Mouse (Mus musculus) neural tube, embryonic 14.5 days (tissue): ENCODE measurements around the gene Slc16a13. TPM values are rescaled to one million over a fixed set of nuclear protein-coding genes. Genes with fewer than 3 reads are reported as not detected.

Experiments used
- ATAC-seq: fragments of 200-750 bp; cut with Nextera tagmentation; 2 replicates; pipeline ENCODE4 v1.8.0; 2017; ENCODE audit warnings: low read depth, mild to moderate bottlenecking, moderate TSS enrichment, moderate library complexity
- H3K27ac ChIP-seq: fragments of 300-500 bp; sonication (generic); 2 replicates; pipeline ENCODE4 v1.5.1; 2014; ENCODE audit warnings: low read depth, mild to moderate bottlenecking, control low read depth, low read length, moderate library complexity, mixed read lengths
- H3K27me3 ChIP-seq: fragments of 300-500 bp; sonication (generic); 2 replicates; pipeline ENCODE4 v1.6.1; 2014; ENCODE audit warnings: low read length; ENCODE audit not compliant: control insufficient read depth, insufficient read depth
- H3K36me3 ChIP-seq: fragments of 300-500 bp; sonication (generic); 2 replicates; pipeline ENCODE4 v1.6.1; 2014; ENCODE audit warnings: low read length, mixed read lengths; ENCODE audit not compliant: control insufficient read depth, insufficient read depth
- H3K4me1 ChIP-seq: fragments of 300-500 bp; sonication (generic); 2 replicates; pipeline ENCODE4 v1.6.1; 2014; ENCODE audit warnings: low read length; ENCODE audit not compliant: control insufficient read depth, insufficient read depth
- H3K4me2 ChIP-seq: fragments of 300-500 bp; sonication (generic); 2 replicates; pipeline ENCODE4 v1.6.1; 2014; ENCODE audit warnings: mild to moderate bottlenecking, low read depth, low read length, control low read depth
- H3K4me3 ChIP-seq: fragments of 300-500 bp; sonication (generic); 2 replicates; pipeline ENCODE4 v1.5.1; 2014; ENCODE audit warnings: low read depth, low read length, control low read depth, mixed read lengths
- H3K9ac ChIP-seq: fragments of 300-500 bp; sonication (generic); replicated peaks from 2 replicates; pipeline ENCODE4 v1.6.1; 2014; ENCODE audit warnings: low read depth, mild to moderate bottlenecking, control low read depth, low read length, mixed read lengths
- H3K9me3 ChIP-seq: fragments of 300-500 bp; sonication (generic); 2 replicates; pipeline ENCODE4 v1.6.1; 2016; ENCODE audit warnings: low read length; ENCODE audit not compliant: control insufficient read depth
- WGBS: fragments of 180-500 bp; shearing (Covaris S2); extraction: QIAGEN DNeasy Blood & Tissue Kit; methylation state at CpG from one replicate; pipeline ENCODE4 v1.1.7; 2014; 5-methylcytosine and 5-hydroxymethylcytosine counted together
- polyA plus RNA-seq: library from polyadenylated mRNA; unstranded; fragments of >200 nt; fragmentation: Nextera tagmentation; extraction: Ambion mirVana; gene quantifications from 2 replicates; pipeline ENCODE4 v1.2.1, GENCODE M21; 2014

Gene Slc16a13
- polyA plus RNA-seq, 1 experiment from 2014 or later = 10.4 TPM

- H3K27me3 ChIP-seq = peaks cover 32% of the 10 kb centered on the region
- no peaks in the 10 kb centered on the region for H3K36me3 ChIP-seq
- no peak overlapping the region for H3K4me2 ChIP-seq
- WGBS = 98% methylated on average over 4 of the region's 4 CpGs
- H3K9me3 ChIP-seq = no peaks in the 10 kb centered on the region
- H3K27ac ChIP-seq = no peak overlapping the region
- no peak overlapping the region for H3K4me3 ChIP-seq
- peaks cover 35% of the 10 kb centered on the region for H3K4me1 ChIP-seq
- H3K9ac ChIP-seq = no peak overlapping the region
- no peak for ATAC-seq
Observed at GRCm38 (mm10) chr11:70218039-70218438, 2.8 kb downstream of the Slc16a13 start.

- peaks cover 34% of the 10 kb centered on the region for H3K27me3 ChIP-seq
- no peak for ATAC-seq
- H3K4me2 ChIP-seq = no peak overlapping the region
- H3K27ac ChIP-seq = no peak overlapping the region
- WGBS = 41% methylated on average over 3 of the region's 3 CpGs
- no peak overlapping the region for H3K9ac ChIP-seq
- no peaks in the 10 kb centered on the region for H3K9me3 ChIP-seq
- no peak overlapping the region for H3K4me3 ChIP-seq
- H3K36me3 ChIP-seq = no peaks in the 10 kb centered on the region
- peaks cover 29% of the 10 kb centered on the region for H3K4me1 ChIP-seq
Observed at GRCm38 (mm10) chr11:70216103-70216502, 4.8 kb downstream of the Slc16a13 start.

- WGBS = 11% methylated on average over 22 of the region's 22 CpGs
- H3K27me3 ChIP-seq = peaks cover 34% of the 10 kb centered on the region
Observed at GRCm38 (mm10) chr11:70215301-70215700, 5.6 kb downstream of the Slc16a13 start.

GRCm38 (mm10) chr11:70214856-70215209 lies 6.0 kb downstream of the Slc16a13 start:
- Histone ChIP-seq H3K9ac (no peak overlapping the region), H3K36me3 (no peaks in the 10 kb centered on the region), H3K9me3 (no peaks in the 10 kb centered on the region), H3K27ac (no peak overlapping the region), H3K27me3 (peaks cover 34% of the 10 kb centered on the region), H3K4me1 (peaks cover 26% of the 10 kb centered on the region), H3K4me2 (peak overlapping the region; percentile 63; the same call in 1 of the 2 replicates), H3K4me3 (peak overlapping the region; percentile 32; the same call in 1 of the 2 replicates)
- no peak for ATAC-seq
- WGBS = 4% methylated on average over 18 of the region's 18 CpGs

More at GRCm38 (mm10) chr11:70215301-70215700, 5.6 kb downstream of the Slc16a13 start:
- ATAC-seq = no peak
- Histone ChIP-seq H3K9ac (no peak overlapping the region), H3K4me1 (peaks cover 29% of the 10 kb centered on the region), H3K36me3 (no peaks in the 10 kb centered on the region), H3K27ac (no peak overlapping the region), H3K4me2 (no peak overlapping the region), H3K4me3 (no peak overlapping the region), H3K9me3 (no peaks in the 10 kb centered on the region)

GRCm38 (mm10) chr11:70214191-70214855 lies 6.5 kb downstream of the Slc16a13 start:
- Histone ChIP-seq H3K27me3 (peaks cover 34% of the 10 kb centered on the region), H3K27ac (no peak overlapping the region), H3K9ac (peak overlapping the region; percentile 41), H3K4me2 (peak overlapping the region; percentile 63), H3K4me3 (peak overlapping the region; percentile 32), H3K36me3 (no peaks in the 10 kb centered on the region), H3K9me3 (no peaks in the 10 kb centered on the region), H3K4me1 (peaks cover 23% of the 10 kb centered on the region)
- peak; percentile 68 for ATAC-seq
- under 1% methylated on average over 44 of the region's 46 CpGs for WGBS

GRCm38 (mm10) chr11:70213736-70214135 lies 7.1 kb downstream of the Slc16a13 start:
- Histone ChIP-seq H3K9ac (peak overlapping the region; percentile 41), H3K4me3 (peak overlapping the region; percentile 32), H3K9me3 (no peaks in the 10 kb centered on the region), H3K4me1 (peaks cover 17% of the 10 kb centered on the region), H3K27ac (no peak overlapping the region), H3K36me3 (no peaks in the 10 kb centered on the region), H3K27me3 (peaks cover 34% of the 10 kb centered on the region), H3K4me2 (peak overlapping the region; percentile 63)
- 6% methylated on average over 26 of the region's 26 CpGs for WGBS
- peak; percentile 55; the same call in 1 of the 2 replicates for ATAC-seq

- Histone ChIP-seq H3K36me3 (no peaks in the 10 kb centered on the region), H3K9me3 (no peaks in the 10 kb centered on the region), H3K4me3 (no peak overlapping the region), H3K27me3 (peaks cover 34% of the 10 kb centered on the region), H3K4me2 (no peak overlapping the region), H3K27ac (no peak overlapping the region), H3K9ac (no peak overlapping the region), H3K4me1 (peaks cover 12% of the 10 kb centered on the region)
- ATAC-seq = no peak
- 12% methylated on average over 9 of the region's 9 CpGs for WGBS
Observed at GRCm38 (mm10) chr11:70212896-70213295, 8.0 kb downstream of the Slc16a13 start.

GRCm38 (mm10) chr11:70212423-70212822 lies 8.4 kb downstream of the Slc16a13 start, which contains the start of gene Slc16a11:
Gene Slc16a11, plus strand, starts transcription at chr11:70212752.
- peak within 1 kb of the TSS; percentile 63 for H3K4me2 ChIP-seq
- H3K4me3 ChIP-seq = peak within 1 kb of the TSS; percentile 32
- no peaks in the 10 kb centered on the region for H3K9me3 ChIP-seq
- peak within 1 kb of the TSS; percentile 41; the same call in 1 of the 2 replicates for H3K9ac ChIP-seq
- peaks cover 12% of the 10 kb centered on the region for H3K4me1 ChIP-seq
- H3K27me3 ChIP-seq = peaks cover 34% of the 10 kb centered on the region
- H3K27ac ChIP-seq = no peak within 1 kb of the TSS
- 64% methylated on average over 6 of the region's 6 CpGs for WGBS
- H3K36me3 ChIP-seq = no peaks in the 10 kb centered on the region
- no peak for ATAC-seq

GRCm38 (mm10) chr11:70211972-70212371 lies 8.9 kb downstream of the Slc16a13 start:
- H3K4me2 ChIP-seq = no peak overlapping the region
- H3K9ac ChIP-seq = no peak overlapping the region
- no peak for ATAC-seq
- H3K4me3 ChIP-seq = no peak overlapping the region
- peaks cover 33% of the 10 kb centered on the region for H3K27me3 ChIP-seq
- peaks cover 12% of the 10 kb centered on the region for H3K4me1 ChIP-seq
- no peaks in the 10 kb centered on the region for H3K9me3 ChIP-seq
- no peak overlapping the region for H3K27ac ChIP-seq
- 74% methylated on average over 6 of the region's 6 CpGs for WGBS
- no peaks in the 10 kb centered on the region for H3K36me3 ChIP-seq
